Mouse (Mus musculus): ENCODE measurements at regions not wholly inside any gene's neighbourhood (a gene's known extent, or its start where the extent isn't known, plus 50 kb on each side); places are given as distances from the start of the nearest gene placed in this dataset.

GRCm38 (mm10) chr3:65612968-65613367 lies 53.1 kb upstream of the Lekr1 start:
- TF ChIP-seq POLR2A (IDR thresholded peaks at IDR 0.05; ENCODE audit: low read depth, low read length), result no peak
- no peak for TF ChIP-seq CTCF (IDR thresholded peaks at IDR 0.05; ENCODE audit: extremely low read depth, insufficient read length, insufficient replicate concordance, low read depth, low read length)

All from small intestine, adult 2 months (tissue).